Mouse (Mus musculus) stomach, postnatal 0 days (tissue): ENCODE measurements around the gene Ctse. TPM values are rescaled to one million over a fixed set of nuclear protein-coding genes. Genes with fewer than 3 reads are reported as not detected.
A peak's percentile ranks its signal among the peaks of the same experiment; 100 is the strongest.

Experiments
- ATAC-seq: fragments of 200-750 bp; cut with Nextera tagmentation; 2 replicates; pipeline ENCODE4 v1.8.0; 2017; ENCODE audit not compliant: low FRiP score, low TSS enrichment
- DNase-seq: peaks from one replicate; pipeline ENCODE4 v3.0.0-alpha.2; 2016; ENCODE audit warnings: low spot score
- H3K27ac ChIP-seq: fragments of 300-500 bp; sonication (generic); replicated peaks from 2 replicates; pipeline ENCODE4 v1.5.1; 2014; ENCODE audit warnings: mild to moderate bottlenecking, control low read depth
- H3K27me3 ChIP-seq: fragments of 300-500 bp; sonication (generic); 2 replicates; pipeline ENCODE4 v1.6.1; 2014; ENCODE audit warnings: low read length; ENCODE audit not compliant: control insufficient read depth, insufficient read depth
- H3K36me3 ChIP-seq: fragments of 300-500 bp; sonication (generic); 2 replicates; pipeline ENCODE4 v1.6.1; 2014; ENCODE audit warnings: low read length, mixed read lengths; ENCODE audit not compliant: control insufficient read depth, insufficient read depth
- H3K4me1 ChIP-seq: fragments of 300-500 bp; sonication (generic); replicated peaks from 2 replicates; pipeline ENCODE4 v1.6.1; 2014; ENCODE audit warnings: antibody characterized with exemption; ENCODE audit not compliant: control insufficient read depth, insufficient read depth
- H3K4me2 ChIP-seq: fragments of 300-500 bp; sonication (generic); replicated peaks from 2 replicates; pipeline ENCODE4 v1.6.1; 2014; ENCODE audit warnings: low read depth, mild to moderate bottlenecking, control low read depth, moderate library complexity
- H3K4me3 ChIP-seq: fragments of 300-500 bp; sonication (generic); 2 replicates; pipeline ENCODE4 v1.5.1; 2014; ENCODE audit warnings: low read depth, low read length, control low read depth
- H3K9ac ChIP-seq: fragments of 300-500 bp; sonication (generic); 2 replicates; pipeline ENCODE4 v1.6.1; 2014; ENCODE audit warnings: mild to moderate bottlenecking, low read length, control low read depth, mixed read lengths
- H3K9me3 ChIP-seq: fragments of 300-500 bp; sonication (generic); 2 replicates; pipeline ENCODE4 v1.6.1; 2016; ENCODE audit warnings: low read length; ENCODE audit not compliant: control insufficient read depth
- CTCF ChIP-seq: IDR thresholded peaks from 2 replicates; pipeline ENCODE4 v1.5.1; 2016; ENCODE audit warnings: antibody characterized with exemption, low read depth, mild to moderate bottlenecking, moderate library complexity
- EP300 ChIP-seq: optimal IDR thresholded peaks from 2 replicates; pipeline ENCODE3; 2016; ENCODE audit warnings: antibody characterized with exemption
- WGBS: fragments of 180-500 bp; shearing (Covaris S2); extraction: QIAGEN DNeasy Blood & Tissue Kit; methylation state at CpG from one replicate; pipeline ENCODE4 v1.1.7; 2014; 5-methylcytosine and 5-hydroxymethylcytosine counted together
- polyA plus RNA-seq: library from polyadenylated mRNA; unstranded; fragments of >200 nt; fragmentation: Nextera tagmentation; extraction: Ambion mirVana; gene quantifications from 2 replicates; pipeline ENCODE4 v1.2.1, GENCODE M21; 2015

Ctse gene
- polyA plus RNA-seq, 1 experiment from 2014 or later, result 596 TPM

DNA sequence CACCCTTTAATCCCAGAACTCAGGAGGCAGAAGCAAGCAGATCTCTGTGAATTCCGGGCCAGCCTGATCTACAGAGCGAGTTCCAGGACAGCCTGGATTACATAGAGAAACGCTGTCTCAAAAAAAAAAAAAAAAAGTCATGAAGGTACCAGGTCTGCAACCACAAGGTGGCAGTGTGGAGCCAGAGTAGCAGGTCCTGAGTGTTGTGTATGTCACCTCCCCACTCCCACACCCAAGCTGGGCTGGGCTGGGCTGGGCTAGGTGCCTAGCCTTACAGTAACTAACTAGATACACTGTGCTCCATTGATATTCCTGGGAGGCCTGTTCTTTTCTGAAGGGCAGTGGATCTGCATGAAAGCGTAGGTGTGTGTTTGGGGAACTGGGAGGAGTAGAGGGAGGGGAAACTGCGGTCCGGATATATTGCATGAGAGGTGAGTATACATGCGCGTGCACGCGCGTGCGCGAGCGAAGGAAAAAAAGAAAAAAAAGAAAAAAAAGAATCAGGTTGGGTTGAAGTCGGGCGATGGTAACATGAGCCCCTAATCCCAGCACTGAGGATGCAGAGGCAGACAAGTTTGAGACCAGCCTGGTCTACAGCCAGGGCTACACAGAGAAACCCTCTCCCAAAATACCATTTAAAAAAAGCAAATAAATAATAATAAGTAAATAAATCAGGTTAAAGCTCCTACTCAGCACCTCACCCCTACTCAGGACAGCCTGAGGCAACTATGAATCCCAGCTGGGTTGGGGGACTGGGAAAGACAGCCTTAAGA lies 24.6 kb upstream of the Ctse start:
- H3K27me3 ChIP-seq, result no peaks in the 10 kb centered on the region
- H3K9ac ChIP-seq, result no peak overlapping the region
- H3K36me3 ChIP-seq, result no peaks in the 10 kb centered on the region
- DNase-seq (peak; percentile 94), ATAC-seq (peak; percentile 97)
- H3K4me2 ChIP-seq, result no peak overlapping the region; the same call in 1 of the 2 replicates
- 63% methylated on average over 16 of the region's 16 CpGs for WGBS
- H3K9me3 ChIP-seq, result no peaks in the 10 kb centered on the region
- no peak overlapping the region for H3K27ac ChIP-seq
- no peak overlapping the region for H3K4me3 ChIP-seq
- TF ChIP-seq EP300 (no peak), CTCF (peak; percentile 90)
- no peaks in the 10 kb centered on the region for H3K4me1 ChIP-seq

DNA sequence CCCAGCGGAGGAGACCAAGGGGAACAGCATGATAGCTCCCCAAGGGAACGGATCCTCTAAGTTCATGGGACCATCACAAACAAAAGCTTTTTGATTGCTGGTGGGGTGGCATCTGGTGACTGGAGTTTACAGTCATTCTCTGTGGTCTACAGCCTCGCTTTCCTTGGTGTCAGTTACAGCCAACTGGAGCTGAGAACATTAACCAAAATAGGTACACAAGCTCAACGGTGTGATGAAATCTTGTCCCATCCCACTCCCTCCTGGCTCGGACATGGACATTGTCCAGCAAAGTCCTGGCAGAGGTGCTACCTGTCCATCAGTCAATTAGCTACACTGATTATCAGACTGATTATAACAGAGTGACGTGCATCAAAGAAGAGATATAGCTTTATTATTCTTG lies 23.5 kb upstream of the Ctse start:
- no peaks in the 10 kb centered on the region for H3K4me1 ChIP-seq
- H3K4me3 ChIP-seq, result no peak overlapping the region
- no peaks in the 10 kb centered on the region for H3K9me3 ChIP-seq
- H3K4me2 ChIP-seq, result no peak overlapping the region
- no peak for TF ChIP-seq CTCF
- H3K36me3 ChIP-seq, result no peaks in the 10 kb centered on the region
- no peak overlapping the region for H3K9ac ChIP-seq
- H3K27ac ChIP-seq, result no peak overlapping the region
- H3K27me3 ChIP-seq, result no peaks in the 10 kb centered on the region
- 80% methylated on average over 6 of the region's 6 CpGs for WGBS
- DNase-seq (no peak), ATAC-seq (no peak)

DNA sequence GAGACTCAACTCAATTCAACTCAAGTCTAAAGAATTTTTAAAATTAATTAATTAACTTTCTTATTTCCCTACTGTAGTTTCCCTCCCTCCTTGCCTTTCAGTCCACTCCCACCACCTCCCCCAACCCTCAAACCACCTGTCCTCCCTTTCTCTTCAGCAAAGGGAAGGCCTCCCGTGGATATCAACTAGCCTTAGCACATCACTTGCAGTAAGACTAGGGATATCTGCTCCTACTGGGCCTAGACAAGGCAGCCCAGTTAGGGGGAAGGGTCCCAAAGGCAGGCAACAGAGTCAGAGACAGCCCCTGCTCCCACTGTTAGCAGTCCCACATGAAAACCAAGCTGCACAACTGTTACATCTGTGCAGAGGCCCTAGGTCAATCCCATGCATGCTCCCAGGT lies 22.0 kb upstream of the Ctse start:
- H3K4me1 ChIP-seq, result no peaks in the 10 kb centered on the region
- 71% methylated on average over 1 of the region's 1 CpGs for WGBS

DNA sequence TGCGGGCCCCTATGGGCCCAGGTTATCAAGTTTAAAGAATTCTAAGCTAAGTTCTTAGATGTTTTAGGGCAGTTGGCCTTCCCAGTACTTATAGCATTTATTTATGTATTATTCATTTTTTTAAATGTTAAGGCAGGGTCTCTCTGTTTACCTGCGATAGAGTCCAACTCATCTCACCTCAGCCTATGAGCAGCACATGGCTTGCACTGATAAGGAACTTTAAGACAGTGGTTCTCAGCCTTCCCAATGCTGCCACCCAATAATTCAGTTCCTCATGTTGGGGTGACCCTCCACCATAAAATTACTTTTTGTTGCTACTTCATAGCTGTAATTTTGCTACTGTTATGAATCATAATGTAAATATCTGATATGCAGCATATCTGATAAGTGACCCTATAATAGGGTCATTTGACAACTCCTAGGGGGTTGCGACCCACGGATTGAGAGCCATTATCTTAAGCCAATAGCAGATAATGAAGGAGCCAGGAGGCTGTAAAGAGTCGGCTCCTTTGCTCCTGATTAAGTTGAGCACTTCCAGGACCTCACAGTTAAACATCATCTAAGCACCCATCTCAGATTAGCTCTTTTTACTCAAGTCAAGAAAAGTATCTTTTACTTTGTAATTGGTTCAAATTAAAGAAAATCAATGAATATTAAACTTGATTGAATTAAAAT lies 21.4 kb upstream of the Ctse start:
- no peak overlapping the region for H3K4me2 ChIP-seq
- no peaks in the 10 kb centered on the region for H3K9me3 ChIP-seq
- H3K27ac ChIP-seq, result no peak overlapping the region
- WGBS, result 56% methylated on average over 5 of the region's 5 CpGs
- no peaks in the 10 kb centered on the region for H3K4me1 ChIP-seq
- no peak overlapping the region for H3K9ac ChIP-seq
- H3K27me3 ChIP-seq, result no peaks in the 10 kb centered on the region
- no peaks in the 10 kb centered on the region for H3K36me3 ChIP-seq
- no peak overlapping the region for H3K4me3 ChIP-seq
- ATAC-seq, result no peak
- DNase-seq, result no peak
- TF ChIP-seq EP300, result no peak
- TF ChIP-seq CTCF, result no peak

More for the DNA sequence above, 22.0 kb upstream of the Ctse start:
- Histone ChIP-seq H3K9ac (no peak overlapping the region), H3K4me2 (no peak overlapping the region), H3K27me3 (no peaks in the 10 kb centered on the region), H3K36me3 (no peaks in the 10 kb centered on the region), H3K9me3 (no peaks in the 10 kb centered on the region), H3K4me3 (no peak overlapping the region), H3K27ac (no peak overlapping the region)
- DNase-seq (no peak), ATAC-seq (no peak)
- TF ChIP-seq EP300 (no peak), CTCF (no peak)

DNA sequence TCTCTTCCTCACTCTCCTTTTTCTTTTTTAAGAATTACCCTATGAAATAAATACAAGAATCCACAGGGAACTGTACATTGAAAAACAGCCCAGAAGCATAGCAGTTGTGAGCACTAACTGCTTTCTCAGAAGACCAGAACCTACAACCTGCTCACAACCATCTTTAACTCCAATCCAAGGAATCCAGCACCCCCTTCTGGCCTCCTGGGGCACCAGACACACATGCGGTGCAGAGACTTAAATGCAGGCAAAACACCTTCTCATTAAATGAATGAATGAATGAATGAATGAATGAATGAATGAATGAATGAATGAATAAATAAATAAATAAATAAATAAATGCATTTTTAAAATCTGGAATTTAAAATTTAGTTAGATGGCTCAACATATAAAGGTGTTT lies 19.5 kb upstream of the Ctse start:
- DNase-seq (no peak), ATAC-seq (no peak)
- no peaks in the 10 kb centered on the region for H3K36me3 ChIP-seq
- H3K27ac ChIP-seq, result no peak overlapping the region
- no peaks in the 10 kb centered on the region for H3K9me3 ChIP-seq
- no peak overlapping the region for H3K4me3 ChIP-seq
- H3K9ac ChIP-seq, result no peak overlapping the region
- H3K27me3 ChIP-seq, result no peaks in the 10 kb centered on the region
- TF ChIP-seq EP300 (no peak), CTCF (peak; percentile 42)
- no peak overlapping the region for H3K4me2 ChIP-seq
- 89% methylated on average over 1 of the region's 1 CpGs for WGBS
- no peaks in the 10 kb centered on the region for H3K4me1 ChIP-seq

DNA sequence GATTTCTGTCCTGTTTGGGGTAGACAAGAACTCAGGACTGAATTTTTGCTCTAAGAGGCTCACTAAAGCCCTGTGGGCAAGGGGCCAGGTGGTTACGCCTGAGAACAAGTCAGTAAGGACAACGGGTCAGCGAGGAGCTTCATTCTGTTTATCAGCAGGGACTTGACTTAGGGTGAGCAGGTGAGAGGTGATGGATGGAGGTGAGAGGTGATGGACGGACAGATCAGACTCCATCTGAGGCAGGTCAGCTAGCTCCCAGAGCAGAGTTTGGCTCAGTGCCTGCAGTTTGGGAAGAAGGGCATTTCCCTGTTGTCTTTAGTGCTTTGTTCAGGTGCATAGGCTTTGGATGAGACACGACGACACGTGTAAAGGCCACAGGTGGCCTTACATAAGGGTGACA lies 18.8 kb upstream of the Ctse start:
- Histone ChIP-seq H3K9ac (no peak overlapping the region), H3K9me3 (no peaks in the 10 kb centered on the region), H3K4me3 (no peak overlapping the region), H3K36me3 (no peaks in the 10 kb centered on the region), H3K27me3 (no peaks in the 10 kb centered on the region), H3K4me1 (no peaks in the 10 kb centered on the region), H3K27ac (no peak overlapping the region), H3K4me2 (no peak overlapping the region)
- no peak for TF ChIP-seq CTCF
- no peak for TF ChIP-seq EP300
- DNase-seq, result no peak
- ATAC-seq, result no peak
- WGBS, result 82% methylated on average over 7 of the region's 7 CpGs
